Mouse (Mus musculus) neural tube, embryonic 12.5 days (tissue): Measurements from ENCODE around the gene Gm37419. TPM values are rescaled to one million over a fixed set of nuclear protein-coding genes. Genes with fewer than 3 reads are reported as not detected.

ENCODE experiments used
- ATAC-seq: fragments of 200-750 bp; cut with Nextera tagmentation; 2 replicates; pipeline ENCODE4 v1.8.0; 2017; ENCODE audit warnings: low read depth, mild to moderate bottlenecking, moderate TSS enrichment, moderate library complexity; ENCODE audit not compliant: low FRiP score
- H3K27ac ChIP-seq: fragments of 300-500 bp; sonication (generic); 2 replicates; pipeline ENCODE4 v1.5.1; 2016
- H3K27me3 ChIP-seq: fragments of 300-500 bp; sonication (generic); replicated peaks from 2 replicates; pipeline ENCODE4 v1.6.1; 2016; ENCODE audit warnings: mild to moderate bottlenecking
- H3K36me3 ChIP-seq: fragments of 300-500 bp; sonication (generic); 2 replicates; pipeline ENCODE4 v1.6.1; 2016; ENCODE audit warnings: mild to moderate bottlenecking
- H3K4me1 ChIP-seq: fragments of 300-500 bp; sonication (generic); 2 replicates; pipeline ENCODE4 v1.6.1; 2016
- H3K4me2 ChIP-seq: fragments of 300-500 bp; sonication (generic); replicated peaks from 2 replicates; pipeline ENCODE4 v1.6.1; 2016; ENCODE audit warnings: mild to moderate bottlenecking
- H3K4me3 ChIP-seq: fragments of 300-500 bp; sonication (generic); 2 replicates; pipeline ENCODE4 v1.5.1; 2016
- H3K9ac ChIP-seq: fragments of 300-500 bp; sonication (generic); 2 replicates; pipeline ENCODE4 v1.6.1; 2016; ENCODE audit warnings: mild to moderate bottlenecking
- H3K9me3 ChIP-seq: fragments of 300-500 bp; sonication (generic); 2 replicates; pipeline ENCODE4 v1.6.1; 2016; ENCODE audit warnings: mild to moderate bottlenecking
- WGBS: fragments of 180-500 bp; shearing (Covaris S2); methylation state at CpG from one replicate; pipeline ENCODE4 v1.1.7; 2016; 5-methylcytosine and 5-hydroxymethylcytosine counted together
- polyA plus RNA-seq: library from polyadenylated mRNA; unstranded; fragments of >200 nt; fragmentation: Nextera tagmentation; extraction: Ambion mirVana; gene quantifications from 2 replicates; pipeline ENCODE4 v1.2.1, GENCODE M21; 2016

The Gm37419 gene
- polyA plus RNA-seq, 1 experiment from 2014 or later: not detected

- H3K4me1 ChIP-seq: peaks cover 22% of the 10 kb centered on the region
- H3K4me2 ChIP-seq: peak overlapping the region; percentile 95
- no peak for ATAC-seq
- peak overlapping the region; percentile 87; the same call in 1 of the 2 replicates for H3K9ac ChIP-seq
- H3K9me3 ChIP-seq: no peaks in the 10 kb centered on the region
- H3K27me3 ChIP-seq: peaks cover 10% of the 10 kb centered on the region
- 38% methylated on average over 11 of the region's 11 CpGs for WGBS
- peak overlapping the region; percentile 69; the same call in 1 of the 2 replicates for H3K4me3 ChIP-seq
- no peak overlapping the region for H3K27ac ChIP-seq
- no peaks in the 10 kb centered on the region for H3K36me3 ChIP-seq
Observed at GRCm38 (mm10) chr16:23990161-23990970, 2.1 kb downstream of the Gm37419 start.

DNA sequence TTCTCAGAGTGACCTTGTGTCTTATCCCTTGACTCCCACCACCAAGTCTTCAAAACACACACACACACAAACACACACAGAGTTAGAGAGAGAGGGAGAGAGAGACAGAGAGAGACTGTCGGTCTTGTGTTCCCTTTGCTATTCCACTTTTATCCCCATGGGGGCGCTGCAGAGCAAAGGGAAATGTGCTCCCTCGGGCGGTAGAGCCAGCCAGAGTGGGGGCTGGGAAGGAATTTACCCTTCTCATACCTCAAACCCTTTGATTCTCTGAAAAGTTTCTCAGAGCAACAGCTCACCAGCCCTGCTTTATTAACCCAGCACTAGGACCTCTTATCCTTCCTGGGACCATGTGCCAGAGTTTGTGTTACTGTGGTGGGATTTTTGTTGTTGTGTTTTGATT lies 2.9 kb downstream of the Gm37419 start:
- Histone ChIP-seq H3K4me2 (0 out of 2 replicates have a peak overlapping the region, but pooled peaks have one; percentile 95), H3K9me3 (no peaks in the 10 kb centered on the region), H3K36me3 (no peaks in the 10 kb centered on the region), H3K27ac (no peak overlapping the region), H3K9ac (no peak overlapping the region), H3K4me3 (no peak overlapping the region), H3K4me1 (peaks cover 22% of the 10 kb centered on the region), H3K27me3 (peaks cover 7% of the 10 kb centered on the region)
- ATAC-seq: no peak
- WGBS: under 1% methylated on average over 4 of the region's 4 CpGs

GRCm38 (mm10) chr16:23991846-23992580 lies 3.7 kb downstream of the Gm37419 start:
- Histone ChIP-seq H3K36me3 (no peaks in the 10 kb centered on the region), H3K27me3 (0 out of 2 replicates have a peak, but pooled peaks cover under 1% of the 10 kb centered on the region), H3K4me3 (no peak overlapping the region), H3K4me1 (peaks cover 16% of the 10 kb centered on the region), H3K4me2 (no peak overlapping the region), H3K9ac (no peak overlapping the region), H3K27ac (no peak overlapping the region), H3K9me3 (no peaks in the 10 kb centered on the region)
- 91% methylated on average over 14 of the region's 14 CpGs for WGBS
- no peak for ATAC-seq

GRCm38 (mm10) chr16:23993351-23994321 lies 5.4 kb downstream of the Gm37419 start:
- no peak overlapping the region for H3K4me3 ChIP-seq
- H3K9me3 ChIP-seq: no peaks in the 10 kb centered on the region
- no peaks in the 10 kb centered on the region for H3K27me3 ChIP-seq
- peaks cover 14% of the 10 kb centered on the region for H3K4me1 ChIP-seq
- H3K9ac ChIP-seq: no peak overlapping the region
- no peak overlapping the region for H3K27ac ChIP-seq
- no peak for ATAC-seq
- no peaks in the 10 kb centered on the region for H3K36me3 ChIP-seq
- H3K4me2 ChIP-seq: no peak overlapping the region
- WGBS: 61% methylated on average over 17 of the region's 17 CpGs

DNA sequence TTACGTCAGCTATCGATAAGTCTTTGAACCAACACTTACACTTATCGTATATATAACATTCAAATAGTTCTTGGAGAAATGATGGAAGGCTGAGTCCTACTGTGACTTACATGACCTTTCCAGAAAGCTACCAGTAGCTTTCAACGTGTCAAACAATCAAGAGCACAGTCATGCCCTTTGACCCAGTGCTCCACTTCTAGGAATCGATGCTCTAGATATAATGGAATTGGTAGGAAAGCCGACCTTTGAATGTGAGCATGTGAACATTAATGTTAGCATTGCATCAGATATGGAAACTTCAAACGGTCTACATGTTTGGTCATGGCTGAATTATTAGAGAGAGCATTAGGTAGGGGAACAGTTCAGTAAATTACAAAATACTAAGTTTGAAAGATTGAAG lies 8.1 kb downstream of the Gm37419 start:
- no peak overlapping the region for H3K4me3 ChIP-seq

GRCm38 (mm10) chr16:23997228-23997627 lies 8.9 kb downstream of the Gm37419 start:
- Histone ChIP-seq H3K4me3 (no peak overlapping the region), H3K4me2 (no peak overlapping the region), H3K27me3 (no peaks in the 10 kb centered on the region), H3K9me3 (no peaks in the 10 kb centered on the region), H3K36me3 (no peaks in the 10 kb centered on the region), H3K4me1 (no peaks in the 10 kb centered on the region; the same call in 1 of the 2 replicates), H3K9ac (no peak overlapping the region), H3K27ac (no peak overlapping the region)
- 89% methylated on average over 3 of the region's 3 CpGs for WGBS
- ATAC-seq: no peak

More for the DNA sequence above, 8.1 kb downstream of the Gm37419 start:
- Histone ChIP-seq H3K4me1 (peaks cover 2% of the 10 kb centered on the region; the same call in 1 of the 2 replicates), H3K27me3 (no peaks in the 10 kb centered on the region), H3K9ac (no peak overlapping the region), H3K4me2 (no peak overlapping the region), H3K9me3 (no peaks in the 10 kb centered on the region), H3K36me3 (no peaks in the 10 kb centered on the region), H3K27ac (no peak overlapping the region)
- WGBS: 87% methylated on average over 7 of the region's 7 CpGs
- ATAC-seq: no peak

DNA sequence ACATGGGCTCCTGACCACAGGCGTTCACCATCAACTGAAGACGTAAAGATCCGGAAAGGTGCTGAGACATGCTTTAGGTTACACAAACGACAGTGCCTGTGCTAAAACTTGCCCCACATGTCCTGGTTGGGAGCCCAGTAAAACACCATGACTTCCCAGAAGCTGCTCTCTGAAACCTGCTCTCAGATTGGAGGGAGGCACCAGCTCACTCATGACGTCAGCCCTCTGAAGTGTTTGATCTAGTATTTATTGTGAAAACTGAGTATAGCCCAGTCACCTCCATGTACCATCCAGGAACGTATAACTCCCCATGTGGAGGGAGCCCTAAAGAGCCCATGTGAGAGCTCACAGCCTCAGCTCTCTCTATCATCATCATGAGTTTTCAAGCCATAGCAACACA lies 9.6 kb downstream of the Gm37419 start:
- H3K4me3 ChIP-seq: no peak overlapping the region
- H3K4me1 ChIP-seq: no peaks in the 10 kb centered on the region; the same call in 1 of the 2 replicates
- H3K27ac ChIP-seq: no peak overlapping the region
- no peak overlapping the region for H3K4me2 ChIP-seq
- H3K9ac ChIP-seq: no peak overlapping the region
- H3K27me3 ChIP-seq: no peaks in the 10 kb centered on the region
- no peaks in the 10 kb centered on the region for H3K36me3 ChIP-seq
- WGBS: 84% methylated on average over 6 of the region's 6 CpGs
- no peak for ATAC-seq
- no peaks in the 10 kb centered on the region for H3K9me3 ChIP-seq

DNA sequence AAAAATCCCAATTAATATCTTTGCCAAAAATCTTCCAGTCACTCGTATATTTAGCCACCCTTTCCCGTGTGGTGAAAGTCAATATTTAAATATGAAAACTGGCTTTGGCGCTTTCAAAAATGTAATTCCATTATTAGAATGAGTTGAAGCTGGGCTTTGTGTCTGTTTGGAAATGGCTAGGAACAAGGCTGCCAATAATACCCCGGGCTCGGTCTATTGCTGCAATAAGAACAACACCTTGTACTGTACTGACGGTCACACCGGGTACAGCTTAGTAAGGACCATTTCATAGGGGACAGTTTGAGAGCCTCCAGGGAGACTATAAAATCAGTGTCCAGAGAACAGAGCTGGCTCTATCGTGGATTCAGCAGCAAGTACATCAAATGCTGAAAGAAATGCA lies 17.6 kb downstream of the Gm37419 start:
- no peaks in the 10 kb centered on the region for H3K4me1 ChIP-seq
- no peak overlapping the region for H3K4me3 ChIP-seq
- WGBS: 83% methylated on average over 8 of the region's 8 CpGs
- no peak overlapping the region for H3K27ac ChIP-seq
- H3K4me2 ChIP-seq: no peak overlapping the region
- no peaks in the 10 kb centered on the region for H3K27me3 ChIP-seq
- H3K9ac ChIP-seq: no peak overlapping the region
- H3K9me3 ChIP-seq: no peaks in the 10 kb centered on the region
- no peak for ATAC-seq
- H3K36me3 ChIP-seq: no peaks in the 10 kb centered on the region

DNA sequence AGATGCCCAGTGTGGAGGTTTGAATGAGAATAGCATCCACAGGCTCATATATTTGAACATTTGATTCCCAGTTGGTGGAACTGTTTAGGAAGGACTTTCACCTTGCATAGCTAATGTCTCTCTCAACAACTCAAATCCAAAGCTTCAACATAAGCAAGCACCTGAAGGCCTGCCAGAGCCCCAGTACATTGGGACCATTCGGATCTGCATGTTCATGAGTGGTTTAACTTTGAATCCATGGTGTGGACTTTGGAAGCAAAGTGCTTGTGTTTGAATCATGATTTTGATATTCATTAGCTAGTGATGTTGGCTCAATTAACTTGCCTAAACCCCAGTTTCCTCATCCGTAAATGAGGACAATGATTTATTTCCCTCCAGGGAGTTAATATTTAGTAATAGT lies 21.6 kb downstream of the Gm37419 start:
- Histone ChIP-seq H3K27me3 (no peaks in the 10 kb centered on the region), H3K36me3 (no peaks in the 10 kb centered on the region), H3K9ac (no peak overlapping the region), H3K4me1 (no peaks in the 10 kb centered on the region), H3K4me3 (no peak overlapping the region), H3K4me2 (no peak overlapping the region), H3K27ac (no peak overlapping the region), H3K9me3 (no peaks in the 10 kb centered on the region)
- 87% methylated on average over 2 of the region's 2 CpGs for WGBS
- ATAC-seq: no peak

DNA sequence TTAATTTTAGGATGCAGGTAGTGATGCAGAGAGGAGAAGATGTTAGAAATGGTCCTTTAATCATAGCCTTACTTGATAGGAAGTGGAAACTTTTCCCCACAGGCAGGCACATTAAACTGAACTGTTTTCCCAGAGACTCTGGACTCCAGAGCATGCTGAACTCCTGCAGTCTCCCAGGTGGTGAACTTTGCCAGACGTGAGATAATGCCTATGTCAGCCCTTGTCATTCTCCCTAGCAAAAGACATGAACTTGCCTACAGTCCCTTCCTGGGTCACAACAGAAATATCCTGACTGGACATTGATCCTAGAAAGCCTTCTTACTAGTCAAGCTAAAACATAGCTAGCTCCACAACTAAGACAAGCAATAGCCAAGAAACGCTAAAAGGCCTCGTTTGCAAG lies 23.0 kb downstream of the Gm37419 start:
- H3K9me3 ChIP-seq: no peaks in the 10 kb centered on the region
- ATAC-seq: no peak
- no peak overlapping the region for H3K4me3 ChIP-seq
- H3K4me1 ChIP-seq: no peaks in the 10 kb centered on the region
- H3K4me2 ChIP-seq: no peak overlapping the region
- H3K36me3 ChIP-seq: no peaks in the 10 kb centered on the region
- 76% methylated on average over 3 of the region's 3 CpGs for WGBS
- H3K9ac ChIP-seq: no peak overlapping the region
- no peak overlapping the region for H3K27ac ChIP-seq
- H3K27me3 ChIP-seq: no peaks in the 10 kb centered on the region

DNA sequence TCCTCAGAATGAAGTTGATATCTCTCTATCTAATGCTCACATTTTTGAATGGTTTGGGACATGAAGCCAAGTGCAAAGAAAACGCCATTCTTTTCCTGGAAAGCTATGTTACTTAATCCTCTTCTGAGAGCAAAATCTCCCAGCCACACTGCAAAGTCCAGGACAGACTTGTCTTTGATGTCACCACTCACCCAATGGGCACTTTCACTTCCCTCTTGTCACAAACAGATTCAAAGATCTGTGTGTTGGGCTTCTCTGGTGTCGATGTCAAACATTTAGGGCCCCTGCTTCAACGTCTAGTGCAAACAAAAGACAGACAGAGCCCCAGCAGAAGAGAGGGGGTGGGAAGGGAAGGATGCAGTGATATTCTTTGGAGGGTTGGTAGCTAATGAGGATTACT lies 23.8 kb downstream of the Gm37419 start:
- no peaks in the 10 kb centered on the region for H3K27me3 ChIP-seq
- no peak overlapping the region for H3K27ac ChIP-seq
- H3K4me2 ChIP-seq: no peak overlapping the region
- H3K4me1 ChIP-seq: no peaks in the 10 kb centered on the region
- no peaks in the 10 kb centered on the region for H3K36me3 ChIP-seq
- no peak overlapping the region for H3K4me3 ChIP-seq
- ATAC-seq: no peak
- H3K9ac ChIP-seq: no peak overlapping the region
- WGBS: 60% methylated on average over 3 of the region's 3 CpGs
- no peaks in the 10 kb centered on the region for H3K9me3 ChIP-seq

DNA sequence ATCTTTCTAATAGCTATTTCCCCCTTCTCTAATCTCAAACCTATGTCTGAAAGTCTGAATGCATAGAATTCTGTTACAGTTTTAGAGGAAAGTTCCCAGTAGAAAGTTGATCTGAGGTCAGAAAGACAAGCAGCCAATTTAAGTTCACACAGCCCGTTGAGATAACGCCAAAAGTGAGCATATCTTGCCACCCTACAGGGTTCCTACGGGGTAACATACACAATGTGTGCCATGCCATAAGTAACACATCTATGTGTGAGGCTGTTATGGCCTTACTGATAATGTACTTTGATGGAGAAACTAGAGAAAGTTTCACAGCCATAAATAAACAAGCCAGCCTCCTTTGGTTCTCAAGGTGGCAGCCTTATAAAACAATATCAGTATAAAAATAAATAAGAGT lies 26.1 kb downstream of the Gm37419 start:
- no peak overlapping the region for H3K27ac ChIP-seq

More for the DNA sequence above, 26.1 kb downstream of the Gm37419 start:
- 84% methylated on average over 3 of the region's 3 CpGs for WGBS
- Histone ChIP-seq H3K27me3 (no peaks in the 10 kb centered on the region), H3K9me3 (no peaks in the 10 kb centered on the region), H3K4me1 (no peaks in the 10 kb centered on the region), H3K9ac (no peak overlapping the region), H3K4me2 (no peak overlapping the region), H3K4me3 (no peak overlapping the region), H3K36me3 (no peaks in the 10 kb centered on the region)
- no peak for ATAC-seq
